Mouse (Mus musculus) kidney, postnatal 0 days (tissue): ENCODE measurements at regions not wholly inside any gene's neighbourhood (a gene's known extent, or its start where the extent isn't known, plus 50 kb on each side); places are given as distances from the start of the nearest gene placed in this dataset.
A peak's percentile ranks its signal among the peaks of the same experiment; 100 is the strongest.

ENCODE experiments used
- ATAC-seq: fragments of 200-750 bp; cut with Nextera tagmentation; replicated peaks from 2 replicates; pipeline ENCODE4 v1.8.0; 2017; ENCODE audit warnings: low read depth, moderate number of reproducible peaks, moderate TSS enrichment, moderate library complexity; ENCODE audit not compliant: low FRiP score
- DNase-seq: peaks from one replicate; pipeline ENCODE4 v3.0.0-alpha.2; 2016; ENCODE audit warnings: low spot score
- H3K27ac ChIP-seq: fragments of 300-500 bp; sonication (generic); 2 replicates; pipeline ENCODE4 v1.5.1; 2014; ENCODE audit warnings: mild to moderate bottlenecking
- H3K27me3 ChIP-seq: fragments of 300-500 bp; sonication (generic); 2 replicates; pipeline ENCODE4 v1.6.1; 2014; ENCODE audit warnings: low read length, mixed read lengths; ENCODE audit not compliant: insufficient read depth
- H3K36me3 ChIP-seq: fragments of 300-500 bp; sonication (generic); 2 replicates; pipeline ENCODE4 v1.6.1; 2014; ENCODE audit warnings: low read length, mixed read lengths; ENCODE audit not compliant: insufficient read depth
- H3K4me1 ChIP-seq: fragments of 300-500 bp; sonication (generic); replicated peaks from 2 replicates; pipeline ENCODE4 v1.6.1; 2014; ENCODE audit warnings: antibody characterized with exemption, low read length, mixed read lengths; ENCODE audit not compliant: insufficient read depth
- H3K4me2 ChIP-seq: fragments of 300-500 bp; sonication (generic); 2 replicates; pipeline ENCODE4 v1.6.1; 2014; ENCODE audit warnings: mild to moderate bottlenecking, low read length, moderate library complexity, mixed read lengths
- H3K4me3 ChIP-seq: fragments of 300-500 bp; sonication (generic); replicated peaks from 2 replicates; pipeline ENCODE4 v1.5.1; 2014; ENCODE audit warnings: low read depth, low read length
- H3K9ac ChIP-seq: fragments of 300-500 bp; sonication (generic); 2 replicates; pipeline ENCODE4 v1.6.1; 2014; ENCODE audit warnings: low read depth, low read length
- H3K9me3 ChIP-seq: fragments of 300-500 bp; sonication (generic); replicated peaks from 2 replicates; pipeline ENCODE4 v1.6.1; 2016; ENCODE audit warnings: low read length, inconsistent platforms, mixed read lengths
- CTCF ChIP-seq: IDR thresholded peaks from 2 replicates; pipeline ENCODE4 v1.5.1; 2016; ENCODE audit warnings: antibody characterized with exemption, low read depth, mild to moderate bottlenecking, moderate library complexity
- WGBS: fragments of 180-500 bp; shearing (Covaris S2); extraction: QIAGEN DNeasy Blood & Tissue Kit; methylation state at CpG from one replicate; pipeline ENCODE4 v1.1.7; 2014; 5-methylcytosine and 5-hydroxymethylcytosine counted together

DNA sequence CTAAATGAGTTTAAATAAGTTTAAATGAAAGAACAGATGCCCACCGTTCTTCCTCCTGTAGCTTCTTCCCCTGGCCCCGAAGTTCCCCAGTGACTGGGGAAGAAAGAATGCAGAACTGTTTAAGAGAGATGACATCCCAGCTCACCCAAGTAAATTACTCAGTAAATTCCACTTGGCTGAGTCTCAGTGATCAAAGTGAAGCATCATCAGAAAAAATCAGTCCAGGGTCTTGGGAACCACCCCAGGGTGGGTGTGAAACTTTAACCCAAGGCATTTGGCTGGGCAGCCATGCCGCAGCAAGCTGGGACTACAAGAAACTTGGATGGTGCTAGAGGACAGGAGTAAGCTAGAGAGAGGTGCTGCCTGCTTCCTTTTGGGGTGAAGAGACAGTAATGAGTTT lies 133.9 kb downstream of the Emx2 start:
- Histone ChIP-seq H3K4me2 (no peak overlapping the region), H3K4me3 (no peak overlapping the region), H3K9ac (no peak overlapping the region), H3K9me3 (no peaks in the 10 kb centered on the region), H3K36me3 (no peaks in the 10 kb centered on the region), H3K27me3 (no peaks in the 10 kb centered on the region), H3K4me1 (0 out of 2 replicates have a peak, but pooled peaks cover 7% of the 10 kb centered on the region), H3K27ac (no peak overlapping the region)
- ATAC-seq (no peak), DNase-seq (no peak)
- TF ChIP-seq CTCF, result no peak
- WGBS, result 50% methylated on average over 3 of the region's 3 CpGs

DNA sequence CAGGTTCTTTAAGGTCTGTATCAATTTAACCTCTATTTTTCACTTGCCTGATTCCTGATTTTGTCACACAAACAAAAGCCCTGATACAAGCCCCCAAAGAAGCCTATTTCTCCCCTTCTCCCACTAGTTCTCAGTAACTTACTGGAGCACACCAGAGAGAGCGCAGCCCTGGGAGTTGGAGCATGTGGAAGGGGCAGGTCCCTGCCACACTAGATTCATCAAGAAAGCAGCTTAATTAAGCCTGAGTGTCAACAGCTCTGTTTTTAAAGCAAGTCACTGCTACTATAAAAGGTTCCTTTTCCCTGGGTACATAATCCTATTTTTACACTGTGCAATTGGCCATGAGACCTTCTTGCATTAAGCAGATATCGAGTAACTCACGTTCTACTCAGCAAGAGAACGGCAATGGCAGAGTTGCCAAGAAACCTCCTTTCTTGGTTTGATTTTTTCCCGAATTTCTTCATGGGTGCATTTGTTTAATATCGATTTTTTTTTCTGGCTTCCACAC lies 166.2 kb downstream of the Emx2 start:
- H3K4me2 ChIP-seq, result no peak overlapping the region
- H3K36me3 ChIP-seq, result no peaks in the 10 kb centered on the region
- no peak overlapping the region for H3K4me3 ChIP-seq
- H3K9ac ChIP-seq, result no peak overlapping the region
- no peaks in the 10 kb centered on the region; the same call in 1 of the 2 replicates for H3K4me1 ChIP-seq
- no peak overlapping the region for H3K27ac ChIP-seq
- DNase-seq (no peak), ATAC-seq (no peak)
- H3K27me3 ChIP-seq, result no peaks in the 10 kb centered on the region
- WGBS, result 69% methylated on average over 6 of the region's 6 CpGs
- TF ChIP-seq CTCF, result no peak
- H3K9me3 ChIP-seq, result no peaks in the 10 kb centered on the region

DNA sequence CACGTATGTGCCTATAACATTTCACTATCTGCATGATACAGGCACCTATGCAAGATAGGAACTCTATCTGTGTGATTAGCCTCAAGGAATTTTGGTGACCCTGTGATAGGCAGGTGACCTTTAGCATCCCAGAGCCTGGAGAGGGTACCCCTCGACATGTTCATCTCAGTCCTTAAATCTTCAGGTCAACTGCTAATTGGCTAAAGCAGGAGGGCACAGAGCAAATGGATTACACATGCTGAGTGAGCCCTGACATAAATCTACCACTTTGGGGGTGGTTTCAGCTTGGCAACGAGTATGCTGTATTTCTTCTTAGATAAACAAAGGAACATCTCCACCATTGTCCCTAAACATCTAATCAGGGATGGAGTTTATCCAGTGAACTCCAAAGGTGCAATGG lies 169.5 kb downstream of the Emx2 start:
- Histone ChIP-seq H3K27me3 (no peaks in the 10 kb centered on the region), H3K9me3 (no peaks in the 10 kb centered on the region), H3K9ac (no peak overlapping the region), H3K36me3 (no peaks in the 10 kb centered on the region), H3K4me1 (peaks cover 4% of the 10 kb centered on the region; the same call in 1 of the 2 replicates), H3K4me2 (no peak overlapping the region), H3K4me3 (no peak overlapping the region), H3K27ac (no peak overlapping the region)
- 33% methylated on average over 3 of the region's 3 CpGs for WGBS
- no peak for DNase-seq
- no peak for TF ChIP-seq CTCF
- no peak for ATAC-seq

DNA sequence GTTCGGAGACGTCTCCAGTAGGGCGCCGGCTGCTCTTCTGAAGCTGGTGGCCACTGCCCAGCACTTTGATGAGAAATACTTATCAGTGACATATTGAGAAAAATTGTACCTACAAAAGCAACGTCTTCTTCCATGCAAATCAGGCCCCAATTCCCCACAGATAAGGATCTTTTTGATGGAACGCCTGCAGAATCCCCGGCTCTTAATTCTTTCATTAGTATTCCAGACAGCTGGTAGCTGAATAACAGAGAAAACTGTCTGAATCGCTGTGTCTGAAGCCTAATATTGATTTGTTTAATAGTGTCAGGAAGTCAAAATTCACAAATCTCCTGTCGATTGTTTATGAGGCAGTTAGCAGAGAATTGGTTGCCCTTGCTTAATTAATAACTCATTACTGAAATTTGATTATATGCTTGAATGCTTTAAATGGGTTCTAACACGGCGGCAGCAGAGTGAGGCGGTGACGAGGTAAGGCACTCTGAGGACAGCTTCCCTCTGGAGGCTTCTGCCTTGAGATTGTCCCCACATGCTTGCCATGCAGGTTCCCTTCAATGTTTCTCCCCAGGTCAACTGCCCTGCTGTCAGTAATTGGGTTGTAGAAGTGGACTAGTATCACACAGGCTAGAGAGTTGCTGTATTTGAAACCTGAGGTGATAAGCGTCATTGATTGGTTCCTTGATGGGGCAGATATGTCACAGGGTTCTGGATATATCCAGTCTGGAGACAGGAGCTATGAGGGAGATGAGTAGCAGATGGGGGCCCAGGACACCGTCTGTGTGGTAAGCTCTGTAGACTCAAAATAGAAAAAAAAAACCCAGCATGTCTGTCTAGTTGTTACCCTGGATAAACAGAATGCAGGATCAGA lies 170.4 kb downstream of the Emx2 start:
- Histone ChIP-seq H3K4me3 (no peak overlapping the region), H3K4me1 (peaks cover 4% of the 10 kb centered on the region; the same call in 1 of the 2 replicates), H3K9me3 (no peaks in the 10 kb centered on the region), H3K27ac (no peak overlapping the region), H3K27me3 (no peaks in the 10 kb centered on the region), H3K4me2 (0 out of 2 replicates have a peak overlapping the region, but pooled peaks have one; percentile 13), H3K36me3 (no peaks in the 10 kb centered on the region), H3K9ac (no peak overlapping the region)
- WGBS, result 46% methylated on average over 15 of the region's 15 CpGs
- ATAC-seq (no peak), DNase-seq (no peak)
- TF ChIP-seq CTCF, result no peak

DNA sequence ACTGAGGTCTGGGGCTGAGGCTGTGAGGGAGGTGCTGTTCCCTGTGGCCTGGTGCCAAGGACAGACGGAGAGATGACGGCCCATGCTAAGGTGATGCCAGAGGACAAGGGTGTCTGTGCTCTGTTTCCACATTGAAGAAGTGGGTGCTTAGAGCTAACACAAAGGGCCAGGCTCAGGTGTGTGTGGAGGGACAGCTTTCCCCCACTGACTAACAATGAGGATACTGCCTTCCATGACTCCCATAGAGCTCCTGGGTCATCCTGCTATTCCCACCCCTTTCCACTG lies 170.9 kb downstream of the Emx2 start:
- Histone ChIP-seq H3K27me3 (no peaks in the 10 kb centered on the region), H3K4me2 (no peak overlapping the region), H3K36me3 (no peaks in the 10 kb centered on the region), H3K4me3 (no peak overlapping the region), H3K9ac (no peak overlapping the region), H3K9me3 (no peaks in the 10 kb centered on the region), H3K4me1 (peaks cover 4% of the 10 kb centered on the region; the same call in 1 of the 2 replicates), H3K27ac (no peak overlapping the region)
- TF ChIP-seq CTCF, result no peak
- WGBS, result 62% methylated on average over 2 of the region's 2 CpGs
- DNase-seq, result no peak
- ATAC-seq, result no peak

DNA sequence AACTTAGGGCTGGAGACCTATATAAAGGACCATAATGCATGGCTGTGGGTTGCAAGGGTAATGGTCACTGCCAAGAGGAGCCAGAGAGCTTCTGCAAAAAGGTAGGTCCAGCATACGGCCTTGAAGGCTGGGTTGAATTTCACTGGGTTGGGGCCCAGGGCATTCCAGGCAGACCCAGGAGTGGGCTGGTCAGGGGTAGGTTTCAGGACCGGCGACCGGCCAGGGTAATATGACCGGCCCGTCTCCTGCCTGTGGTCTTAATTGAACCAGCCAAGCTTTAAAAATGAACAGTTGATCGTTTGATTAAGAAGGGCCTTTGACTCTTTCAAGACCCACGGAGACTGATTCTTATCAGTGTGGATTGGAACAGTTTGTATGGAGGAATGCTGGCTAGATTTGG lies 171.9 kb downstream of the Emx2 start:
- ATAC-seq (peak; percentile 67), DNase-seq (peak; percentile 33)
- no peak overlapping the region for H3K9ac ChIP-seq
- H3K4me3 ChIP-seq, result no peak overlapping the region
- H3K27ac ChIP-seq, result peak overlapping the region; percentile 75
- no peaks in the 10 kb centered on the region for H3K36me3 ChIP-seq
- H3K9me3 ChIP-seq, result no peaks in the 10 kb centered on the region
- 45% methylated on average over 8 of the region's 8 CpGs for WGBS
- H3K27me3 ChIP-seq, result no peaks in the 10 kb centered on the region
- TF ChIP-seq CTCF, result no peak
- peak overlapping the region; percentile 18; the same call in 1 of the 2 replicates for H3K4me2 ChIP-seq
- peaks cover 4% of the 10 kb centered on the region; the same call in 1 of the 2 replicates for H3K4me1 ChIP-seq
